Mouse (Mus musculus) cerebellum, adult 11-12 months (tissue): ENCODE measurements at regions not wholly inside any gene's neighbourhood (a gene's known extent, or its start where the extent isn't known, plus 50 kb on each side); places are given as distances from the start of the nearest gene placed in this dataset.
"Not testable (repeated sequence)": the region's sequence is repeated elsewhere in the genome, so short reads cannot be mapped to it uniquely, and the experiment has no call there.

Experiments used
- DNase-seq: peaks from one replicate; pipeline ENCODE4 v3.0.0; 2022

GRCm38 (mm10) chr17:91733927-91734324, 641.1 kb upstream of the Nrxn1 start:
- DNase-seq, result peak; percentile 78

- DNase-seq, result no peak
These were observed 640.5 kb upstream of the Nrxn1 start for GRCm38 (mm10) chr17:91733174-91733926.

- no peak for DNase-seq
These were observed 617.5 kb upstream of the Nrxn1 start for GRCm38 (mm10) chr17:91710412-91710811.

- no peak for DNase-seq
These were observed 598.2 kb upstream of the Nrxn1 start for GRCm38 (mm10) chr17:91691063-91691462.

GRCm38 (mm10) chr17:91657449-91657848, 564.6 kb upstream of the Nrxn1 start:
- no peak for DNase-seq

GRCm38 (mm10) chr17:91657036-91657435, 564.2 kb upstream of the Nrxn1 start:
- no peak for DNase-seq

GRCm38 (mm10) chr17:91631915-91632314, 539.0 kb upstream of the Nrxn1 start:
- DNase-seq, result no peak

GRCm38 (mm10) chr17:91614175-91614574, 521.3 kb upstream of the Nrxn1 start:
- not testable (repeated sequence) for DNase-seq

GRCm38 (mm10) chr17:91589120-91589519, 496.2 kb upstream of the Nrxn1 start:
- DNase-seq, result no peak

GRCm38 (mm10) chr17:91551058-91551691, 458.3 kb upstream of the Nrxn1 start:
- not testable (repeated sequence) for DNase-seq

GRCm38 (mm10) chr17:91531488-91531887, 438.6 kb upstream of the Nrxn1 start:
- no peak for DNase-seq

- DNase-seq, result no peak
These were observed 424.4 kb upstream of the Nrxn1 start for GRCm38 (mm10) chr17:91517256-91517655.
